ENCODE assay signal across 8 mouse cellular contexts in the genomic region with DNA sequence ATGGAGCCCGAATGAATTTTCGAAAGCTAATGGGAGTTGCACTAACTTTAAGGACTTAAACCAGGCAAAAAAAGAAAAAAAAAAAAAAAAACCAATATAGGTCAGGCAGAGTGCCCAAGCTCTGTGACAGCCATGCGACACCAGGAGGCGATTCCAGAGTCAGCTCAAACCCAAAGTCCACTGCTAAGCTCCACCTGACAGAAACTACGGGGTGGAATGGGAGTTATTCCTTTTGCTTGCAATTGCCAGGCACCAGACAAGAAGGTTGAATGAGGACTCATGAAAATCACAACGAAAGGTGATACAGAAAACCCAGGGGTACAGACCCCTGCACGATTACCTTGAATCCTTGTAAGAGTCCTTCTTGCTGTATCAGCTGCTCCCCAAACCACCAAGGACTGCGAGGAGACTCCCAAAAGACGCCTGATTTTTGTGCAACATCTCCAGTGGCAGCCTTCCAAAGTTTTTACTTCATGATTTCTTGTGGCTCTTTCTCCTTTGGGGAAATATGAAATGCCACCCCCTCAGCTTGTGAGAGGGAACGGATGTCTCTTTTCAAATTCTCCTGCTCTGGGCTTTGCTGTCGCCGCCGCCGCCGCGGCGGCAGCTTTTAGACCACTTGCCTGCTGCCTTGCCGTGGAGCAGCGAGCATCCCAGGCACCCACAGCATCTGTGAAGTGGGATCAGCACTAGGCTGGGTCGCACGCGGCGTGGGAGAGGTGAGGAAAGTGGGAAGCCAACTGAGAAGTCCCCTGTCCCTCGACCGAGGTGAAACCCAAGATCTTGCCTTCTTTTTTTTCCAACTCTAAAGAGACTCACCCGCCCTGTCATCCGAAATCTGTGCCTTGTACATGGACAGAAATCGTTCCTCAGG. TPM values are rescaled to one million over a fixed set of nuclear protein-coding genes. Genes with fewer than 3 reads are reported as not detected.
DNase-seq lines count a peak whose midpoint lies in the region; ATAC-seq and TF ChIP-seq lines count a peak whose summit lies in the region.

No protein-coding gene starts in this region.

- H3K4me3 ChIP-seq in gastrocnemius, adult 2 months: peak overlapping the region; percentile 72
- H3K4me3 ChIP-seq in embryonic facial prominence, embryonic 14.5 days (ENCODE audit: low read depth, low read length): peak overlapping the region; percentile 53
- peak overlapping the region; percentile 66 for H3K4me3 ChIP-seq in hindbrain, embryonic 14.5 days (replicated peaks; ENCODE audit: low read length)
- peak overlapping the region; percentile 65 for H3K4me3 ChIP-seq in midbrain, embryonic 13.5 days (replicated peaks)

- H3K9me3 ChIP-seq in embryonic facial prominence, embryonic 14.5 days (ENCODE audit: control insufficient read depth, low read length): no peaks in the 10 kb centered on the region
- no peaks in the 10 kb centered on the region for H3K9me3 ChIP-seq in hindbrain, embryonic 14.5 days (ENCODE audit: control insufficient read depth, low read length)
- H3K9me3 ChIP-seq in midbrain, embryonic 13.5 days: no peaks in the 10 kb centered on the region

- TF ChIP-seq CTCF in gastrocnemius, adult 2 months (IDR thresholded peaks at IDR 0.05): no peak

- ATAC-seq in embryonic facial prominence, embryonic 14.5 days (ENCODE audit: low read depth): no peak
- ATAC-seq in hindbrain, embryonic 14.5 days (ENCODE audit: low FRiP score): 0 out of 2 replicates have a peak, but pooled peaks have one; percentile 31
- peak; percentile 68 for ATAC-seq in midbrain, embryonic 13.5 days
- ATAC-seq in granulocyte monocyte progenitor cell, adult 5-6 weeks (replicated peaks; ENCODE audit: poor library complexity, severe bottlenecking): no peak

- no peak for DNase-seq in gastrocnemius, adult 2 months
- DNase-seq in gastrocnemius, postnatal 14 days: no peak
- DNase-seq in embryonic facial prominence, embryonic 14.5 days (ENCODE audit: low spot score): no peak
- no peak for DNase-seq in hindbrain, embryonic 14.5 days (ENCODE audit: low spot score)
- DNase-seq in left cerebral cortex, adult 8-10 months (ENCODE audit: low spot score in 2 of 2): peak; percentile 61
- peak; percentile 44 for DNase-seq in testis, postnatal 10 days (ENCODE audit: low spot score)

- no peaks in the 10 kb centered on the region for H3K36me3 ChIP-seq in embryonic facial prominence, embryonic 14.5 days (ENCODE audit: control insufficient read depth, insufficient read depth, low read length)
- no peaks in the 10 kb centered on the region for H3K36me3 ChIP-seq in hindbrain, embryonic 14.5 days (replicated peaks; ENCODE audit: control insufficient read depth, insufficient read depth)
- no peaks in the 10 kb centered on the region for H3K36me3 ChIP-seq in midbrain, embryonic 13.5 days

- 11% methylated on average over 28 of the region's 28 CpGs for WGBS in embryonic facial prominence, embryonic 14.5 days
- WGBS in hindbrain, embryonic 14.5 days: 9% methylated on average over 28 of the region's 28 CpGs
- 8% methylated on average over 28 of the region's 28 CpGs for WGBS in midbrain, embryonic 13.5 days

- H3K27me3 ChIP-seq in embryonic facial prominence, embryonic 14.5 days (replicated peaks; ENCODE audit: control insufficient read depth, insufficient read depth, low read length): peaks cover 48% of the 10 kb centered on the region
- 0 out of 2 replicates have a peak, but pooled peaks cover 3% of the 10 kb centered on the region for H3K27me3 ChIP-seq in hindbrain, embryonic 14.5 days (ENCODE audit: control insufficient read depth, insufficient read depth, low read length)
- peaks cover 13% of the 10 kb centered on the region for H3K27me3 ChIP-seq in midbrain, embryonic 13.5 days

- H3K4me2 ChIP-seq in embryonic facial prominence, embryonic 14.5 days (ENCODE audit: low read depth, low read length): peak overlapping the region; percentile 75
- peak overlapping the region; percentile 74 for H3K4me2 ChIP-seq in hindbrain, embryonic 14.5 days (replicated peaks)
- peak overlapping the region; percentile 79 for H3K4me2 ChIP-seq in midbrain, embryonic 13.5 days (replicated peaks)

- no peak overlapping the region for H3K27ac ChIP-seq in gastrocnemius, adult 2 months
- no peak overlapping the region for H3K27ac ChIP-seq in embryonic facial prominence, embryonic 14.5 days (replicated peaks; ENCODE audit: low read depth, low read length)
- peak overlapping the region; percentile 85 for H3K27ac ChIP-seq in hindbrain, embryonic 14.5 days
- peak overlapping the region; percentile 80 for H3K27ac ChIP-seq in midbrain, embryonic 13.5 days

- intact Hi-C loops in gastrocnemius, adult 2 months (cut with DNase I): no loop called here
- intact Hi-C loops in gastrocnemius, postnatal 14 days (cut with DNase I; ENCODE audit: low total_unique reads): no loop called here

- peaks cover 3% of the 10 kb centered on the region; the same call in 1 of the 2 replicates for H3K4me1 ChIP-seq in embryonic facial prominence, embryonic 14.5 days (ENCODE audit: control insufficient read depth, insufficient read depth, low read length)
- H3K4me1 ChIP-seq in hindbrain, embryonic 14.5 days (replicated peaks; ENCODE audit: control insufficient read depth, insufficient read depth, low read length): peaks cover 15% of the 10 kb centered on the region
- H3K4me1 ChIP-seq in midbrain, embryonic 13.5 days (replicated peaks): peaks cover 40% of the 10 kb centered on the region

- 0 out of 2 replicates have a peak overlapping the region, but pooled peaks have one; percentile 11 for H3K9ac ChIP-seq in embryonic facial prominence, embryonic 14.5 days (ENCODE audit: low read depth, low read length)
- H3K9ac ChIP-seq in hindbrain, embryonic 14.5 days: peak overlapping the region; percentile 80
- H3K9ac ChIP-seq in midbrain, embryonic 13.5 days (replicated peaks): peak overlapping the region; percentile 81

RNA-seq across cellular contexts. Expression of a gene that starts 0.7 kb away (rescaled TPM):
- 1 to 10 TPM in 1 of 2 experiments, under 1 TPM in 1; 0.38 to 1.1 TPM for total RNA-seq in gastrocnemius, adult 2 months (2021)
- total RNA-seq in gastrocnemius, postnatal 14 days (2021): under 1 TPM; 0.16 to 0.44 TPM
- polyA plus RNA-seq in embryonic facial prominence, embryonic 14.5 days (2014; fragmentation: Nextera tagmentation; extraction: Ambion mirVana): 1.0 and 1.7 TPM in 2 replicates
- 23.5 and 29.0 TPM in 2 replicates for polyA plus RNA-seq in hindbrain, embryonic 14.5 days (2014; fragmentation: Nextera tagmentation; extraction: Ambion mirVana)
- total RNA-seq in left cerebral cortex, adult 8-10 months (2022): 10 to 100 TPM; 86.1 to 91.4 (median 88.8) TPM
- polyA plus RNA-seq in midbrain, embryonic 13.5 days (2015; fragmentation: Nextera tagmentation; extraction: Ambion mirVana): 18.5 and 18.9 TPM in 2 replicates
- not detected in 2 replicates for total RNA-seq in granulocyte monocyte progenitor cell, adult 5-6 weeks (2014; fragmentation: Nextera tagmentation)
- total RNA-seq in granulocyte monocyte progenitor cell, adult 5-6 weeks (2017): not detected in 2 replicates

RNA-seq across cellular contexts. Expression of a gene that starts 6.7 kb away (rescaled TPM):
- under 1 TPM; 0.25 to 0.33 TPM for total RNA-seq in gastrocnemius, adult 2 months (2021)
- total RNA-seq in gastrocnemius, postnatal 14 days (2021): under 1 TPM; 0.38 to 0.39 TPM
- polyA plus RNA-seq in embryonic facial prominence, embryonic 14.5 days (2014; fragmentation: Nextera tagmentation; extraction: Ambion mirVana): 3.4 and 3.5 TPM in 2 replicates
- 53.6 and 59.3 TPM in 2 replicates for polyA plus RNA-seq in hindbrain, embryonic 14.5 days (2014; fragmentation: Nextera tagmentation; extraction: Ambion mirVana)
- total RNA-seq in left cerebral cortex, adult 8-10 months (2022): 100 to 1,000 TPM; 162 to 180 (median 164) TPM
- polyA plus RNA-seq in midbrain, embryonic 13.5 days (2015; fragmentation: Nextera tagmentation; extraction: Ambion mirVana): 32.1 and 35.7 TPM in 2 replicates
- total RNA-seq in granulocyte monocyte progenitor cell, adult 5-6 weeks (2014; fragmentation: Nextera tagmentation): not detected in 2 replicates
- total RNA-seq in granulocyte monocyte progenitor cell, adult 5-6 weeks (2017): not detected in 2 replicates

Comparison
In these comparisons a context has a peak if more than half of its experiments do, and no peak if none do; other contexts are left out.
1. DNase-seq: peak in left cerebral cortex, adult 8-10 months (2 of 2) and testis, postnatal 10 days (single experiment); none in gastrocnemius, adult 2 months (single experiment), gastrocnemius, postnatal 14 days (single experiment), embryonic facial prominence, embryonic 14.5 days (single experiment) and hindbrain, embryonic 14.5 days (single experiment).
2. H3K27ac ChIP-seq: peak in hindbrain, embryonic 14.5 days (single experiment) and midbrain, embryonic 13.5 days (single experiment); none in gastrocnemius, adult 2 months (single experiment) and embryonic facial prominence, embryonic 14.5 days (single experiment).
3. ATAC-seq: peak in hindbrain, embryonic 14.5 days (single experiment) and midbrain, embryonic 13.5 days (single experiment); none in embryonic facial prominence, embryonic 14.5 days (single experiment) and granulocyte monocyte progenitor cell, adult 5-6 weeks (single experiment).
4. H3K9ac ChIP-seq: peak in every context shown above with its lines; median percentile 81 in midbrain, embryonic 13.5 days; 80 in hindbrain, embryonic 14.5 days; 11 in embryonic facial prominence, embryonic 14.5 days.
5. RNA of a gene that starts 0.7 kb away (total RNA-seq): 86.1 to 91.4 TPM in left cerebral cortex, adult 8-10 months; 0.38 to 1.1 TPM in gastrocnemius, adult 2 months, 0.16 to 0.44 TPM in gastrocnemius, postnatal 14 days and not detected in granulocyte monocyte progenitor cell, adult 5-6 weeks; every median in the first group is over 10 times any median in the second.
6. RNA of a gene that starts 6.7 kb away (total RNA-seq): 162 to 180 TPM in left cerebral cortex, adult 8-10 months; 0.38 to 0.39 TPM in gastrocnemius, postnatal 14 days, 0.25 to 0.33 TPM in gastrocnemius, adult 2 months and not detected in granulocyte monocyte progenitor cell, adult 5-6 weeks; every median in the first group is over 100 times any median in the second.
7. Peak in every context shown above with its lines, with median percentiles within 50 percentile points of each other: H3K4me3 ChIP-seq and H3K4me2 ChIP-seq.